Mouse (Mus musculus) small intestine, adult 2 months (tissue): ENCODE data around the gene Mrap. TPM values are rescaled to one million over a fixed set of nuclear protein-coding genes. Genes with fewer than 3 reads are reported as not detected.

Experiments
- H3K27ac ChIP-seq: fragments of 200-500 bp; 2 replicates; pipeline ENCODE4 v1.5.1; 2012; ENCODE audit warnings: low read depth, low read length, control low read depth, inconsistent platforms; ENCODE audit not compliant: insufficient read depth
- H3K27me3 ChIP-seq: fragments of 200-500 bp; 2 replicates; pipeline ENCODE4 v1.6.1; 2012; ENCODE audit warnings: mild to moderate bottlenecking, moderate library complexity, low read length, inconsistent platforms; ENCODE audit not compliant: control insufficient read depth, insufficient read depth
- H3K36me3 ChIP-seq: fragments of 200-500 bp; 2 replicates; pipeline ENCODE4 v1.6.1; 2012; ENCODE audit warnings: mild to moderate bottlenecking, low read length, control low read depth, inconsistent platforms; ENCODE audit not compliant: control insufficient read depth, insufficient read depth
- H3K4me1 ChIP-seq: fragments of 200-500 bp; 2 replicates; pipeline ENCODE4 v1.6.1; 2012; ENCODE audit warnings: low read length, inconsistent platforms, mixed read lengths; ENCODE audit not compliant: control insufficient read depth, insufficient read depth, insufficient read length
- H3K4me3 ChIP-seq: fragments of 200-500 bp; 2 replicates; pipeline ENCODE4 v1.5.1; 2012; ENCODE audit warnings: low read depth, mild to moderate bottlenecking, control low read depth, inconsistent platforms, low read length, moderate library complexity
- CTCF ChIP-seq: fragments of 200-500 bp; IDR thresholded peaks from 2 replicates; pipeline ENCODE4 v1.5.1; 2012; ENCODE audit warnings: low read depth, mild to moderate bottlenecking, control low read depth, inconsistent platforms, low read length, moderate library complexity, mixed read lengths; ENCODE audit not compliant: insufficient replicate concordance, insufficient read length; ENCODE audit errors: extremely low read depth
- POLR2A ChIP-seq: fragments of 200-500 bp; IDR thresholded peaks from 2 replicates; pipeline ENCODE4 v1.6.1; 2012; ENCODE audit warnings: low read depth, mild to moderate bottlenecking, control low read depth, inconsistent platforms, low read length, moderate library complexity
- WGBS: fragments of 180-500 bp; shearing (Covaris S2); methylation state at CpG from one replicate; pipeline ENCODE4 v1.1.7; 2018; 5-methylcytosine and 5-hydroxymethylcytosine counted together
- polyA plus RNA-seq: library from polyadenylated mRNA; depleted of rRNA; stranded (reverse); fragments of >200 nt; gene quantifications from 2 replicates; pipeline ENCODE4 v1.2.3, GENCODE M21; 2012; rRNA removed

The Mrap gene
- polyA plus RNA-seq, 1 experiment: 1.4 TPM

DNA sequence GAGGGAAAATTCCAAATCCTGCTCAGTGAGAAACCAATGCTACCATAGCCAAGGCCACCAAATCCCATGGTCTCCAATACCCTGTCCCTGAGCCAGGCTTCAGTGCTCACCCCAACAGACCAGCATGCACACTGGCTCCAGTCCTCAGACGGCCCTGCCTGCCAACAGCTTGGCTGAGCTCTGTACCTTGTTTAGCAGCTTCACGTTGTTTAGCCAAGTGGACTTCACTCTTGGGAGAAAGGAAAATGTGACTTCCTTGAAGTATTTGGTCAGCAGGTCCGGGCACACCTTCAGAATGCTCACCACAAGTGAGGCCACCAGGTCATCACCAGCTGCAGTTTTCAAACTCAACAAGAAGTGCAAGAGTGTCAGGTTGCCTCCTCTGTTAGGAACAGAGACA lies 54.5 kb downstream of the Mrap start:
- Histone ChIP-seq H3K36me3 (peaks cover 34% of the 10 kb centered on the region), H3K4me1 (no peaks in the 10 kb centered on the region; the same call in 1 of the 2 replicates), H3K27ac (no peak overlapping the region), H3K4me3 (no peak overlapping the region), H3K27me3 (no peaks in the 10 kb centered on the region)
- TF ChIP-seq POLR2A: no peak
- WGBS: 51% methylated on average over 3 of the region's 3 CpGs

DNA sequence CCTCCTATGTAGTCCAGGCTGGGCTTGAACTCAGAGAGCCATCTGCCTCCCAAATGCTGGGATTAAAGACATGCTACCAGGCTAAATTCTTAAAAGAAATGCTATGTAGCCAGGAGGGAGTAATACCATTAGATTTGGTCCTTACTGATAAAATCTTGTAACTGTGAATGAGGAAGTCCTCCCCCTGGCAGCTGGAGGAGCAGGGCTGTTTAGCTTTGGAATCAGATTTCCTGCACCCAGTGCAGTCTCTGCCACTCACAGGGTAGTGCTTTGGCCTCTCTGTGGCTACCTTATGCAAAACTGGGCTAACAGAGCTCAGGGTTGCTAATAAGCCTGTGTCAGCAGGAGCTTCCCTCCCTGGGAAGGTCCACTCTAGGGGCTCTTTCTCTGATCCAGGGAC lies 56.7 kb downstream of the Mrap start:
- Histone ChIP-seq H3K4me1 (no peaks in the 10 kb centered on the region; the same call in 1 of the 2 replicates), H3K27ac (no peak overlapping the region), H3K36me3 (peaks cover 36% of the 10 kb centered on the region), H3K4me3 (no peak overlapping the region), H3K27me3 (no peaks in the 10 kb centered on the region)
- TF ChIP-seq CTCF (no peak), POLR2A (no peak)

DNA sequence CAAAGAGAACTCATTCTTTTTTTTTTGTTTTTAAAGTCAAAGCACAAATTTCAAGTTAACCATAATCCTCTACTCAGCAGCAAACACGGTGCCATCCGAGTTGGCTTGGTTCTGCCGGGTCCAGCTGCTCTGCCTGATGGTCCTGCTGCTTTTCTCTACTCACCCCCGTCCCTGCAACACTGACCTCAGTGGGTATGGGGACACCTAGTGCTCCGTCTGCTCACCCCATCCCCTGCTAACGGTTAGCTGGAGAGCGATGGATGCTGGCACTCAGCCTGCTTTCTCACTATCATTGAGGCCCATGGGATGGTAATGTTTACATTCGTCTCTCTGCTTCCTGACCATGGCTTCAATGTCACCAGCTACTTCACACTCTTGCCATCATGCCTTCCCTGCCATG lies 60.4 kb downstream of the Mrap start:
- Histone ChIP-seq H3K27me3 (no peaks in the 10 kb centered on the region), H3K27ac (no peak overlapping the region), H3K36me3 (peaks cover 31% of the 10 kb centered on the region), H3K4me3 (no peak overlapping the region), H3K4me1 (no peaks in the 10 kb centered on the region)
- TF ChIP-seq CTCF (no peak), POLR2A (no peak)
- 86% methylated on average over 8 of the region's 8 CpGs for WGBS

DNA sequence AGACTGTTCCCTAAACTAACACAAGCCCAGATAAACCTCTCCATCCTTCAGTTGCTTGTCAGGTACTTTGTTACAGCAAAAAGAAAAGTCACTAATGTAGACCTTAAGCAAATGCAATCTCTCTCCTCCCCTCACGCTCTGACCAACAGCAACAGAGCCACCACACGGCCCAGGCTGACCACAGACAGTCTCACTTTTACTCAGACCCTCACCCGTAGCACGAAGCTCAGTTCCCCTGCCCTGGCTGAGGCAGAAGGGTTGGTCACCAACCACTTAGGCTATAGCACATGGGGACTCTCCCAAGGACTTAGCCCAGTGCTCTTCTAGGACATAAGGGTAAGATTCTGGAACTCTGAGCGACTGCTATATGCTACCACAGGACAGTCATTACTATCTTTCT lies 60.8 kb downstream of the Mrap start:
- 83% methylated on average over 5 of the region's 5 CpGs for WGBS
- H3K4me1 ChIP-seq: no peaks in the 10 kb centered on the region
- no peak overlapping the region for H3K4me3 ChIP-seq
- no peaks in the 10 kb centered on the region for H3K27me3 ChIP-seq
- peaks cover 29% of the 10 kb centered on the region for H3K36me3 ChIP-seq
- TF ChIP-seq CTCF: no peak
- TF ChIP-seq POLR2A: no peak
- no peak overlapping the region for H3K27ac ChIP-seq

Other genes starting within 250 kb of the Mrap start
- gene Mis18a, start 10.8 kb upstream of the Mrap start, polyA plus RNA-seq: 11.9 and 20.3 TPM in 2 replicates
- 1.8 and 1.9 TPM in 2 replicates for gene Urb1, start 72.2 kb downstream of the Mrap start, polyA plus RNA-seq
- gene Eva1c, start 88.5 kb downstream of the Mrap start, polyA plus RNA-seq: 0.19 and 0.50 TPM in 2 replicates
- gene Cfap298, start 196.9 kb downstream of the Mrap start, polyA plus RNA-seq: 9.6 and 19.2 TPM in 2 replicates